Mouse (Mus musculus) spleen, postnatal 14 days (tissue): ENCODE data around the gene Nol4l.
"Not testable (repeated sequence)": the region's sequence is repeated elsewhere in the genome, so short reads cannot be mapped to it uniquely, and the experiment has no call there.

Source experiments
- DNase-seq, 2 experiments: peaks; one replicate each; pipeline ENCODE4 v3.0.0; 2021 to 2022; ENCODE audit warnings: low spot score in 2 of 2

Gene Nol4l

GRCm38 (mm10) chr2:153512416-153513323 is 17.1 kb downstream of the Nol4l start:
- no peak for DNase-seq

GRCm38 (mm10) chr2:153511562-153511961 is 18.2 kb downstream of the Nol4l start:
- DNase-seq, result no peak

- no peak for DNase-seq
Observed at GRCm38 (mm10) chr2:153510136-153510535, 19.6 kb downstream of the Nol4l start.

- DNase-seq, result no peak
Observed at GRCm38 (mm10) chr2:153509211-153510029, 20.4 kb downstream of the Nol4l start.

GRCm38 (mm10) chr2:153508405-153508804 is 21.4 kb downstream of the Nol4l start:
- DNase-seq, result no peak

- DNase-seq, result no peak
Observed at GRCm38 (mm10) chr2:153507969-153508368, 21.8 kb downstream of the Nol4l start.

- DNase-seq, result no peak
Observed at GRCm38 (mm10) chr2:153506385-153506784, 23.4 kb downstream of the Nol4l start.

- DNase-seq, result no peak
Observed at GRCm38 (mm10) chr2:153499154-153499553, 30.6 kb downstream of the Nol4l start.

GRCm38 (mm10) chr2:153496898-153497297 is 32.9 kb downstream of the Nol4l start:
- no peak for DNase-seq

GRCm38 (mm10) chr2:153496301-153496700 is 33.5 kb downstream of the Nol4l start:
- DNase-seq, result no peak

GRCm38 (mm10) chr2:153495818-153496217 is 34.0 kb downstream of the Nol4l start:
- DNase-seq, result no peak

GRCm38 (mm10) chr2:153495391-153495790 is 34.4 kb downstream of the Nol4l start:
- DNase-seq, result not testable (repeated sequence)

- peak in 1 of 2 experiments; percentile 32 for DNase-seq
Observed at GRCm38 (mm10) chr2:153494293-153494811, 35.4 kb downstream of the Nol4l start.

GRCm38 (mm10) chr2:153493781-153494292 is 35.9 kb downstream of the Nol4l start:
- peak; percentile 54 to 61 for DNase-seq

GRCm38 (mm10) chr2:153493393-153493731 is 36.4 kb downstream of the Nol4l start:
- no peak for DNase-seq

GRCm38 (mm10) chr2:153492573-153493392 is 37.0 kb downstream of the Nol4l start, which contains the start of gene 4930404H24Rik:
Gene 4930404H24Rik, plus strand, starts transcription at chr2:153492790.
- peak; percentile 53 to 55 for DNase-seq

- DNase-seq, result no peak
Observed at GRCm38 (mm10) chr2:153492179-153492517, 37.6 kb downstream of the Nol4l start.

GRCm38 (mm10) chr2:153491512-153492178 is 38.1 kb downstream of the Nol4l start:
- no peak for DNase-seq

- no peak for DNase-seq
Observed at GRCm38 (mm10) chr2:153490940-153491339, 38.8 kb downstream of the Nol4l start.

- no peak for DNase-seq
Observed at GRCm38 (mm10) chr2:153490116-153490515, 39.7 kb downstream of the Nol4l start.

GRCm38 (mm10) chr2:153484071-153484470 is 45.7 kb downstream of the Nol4l start:
- no peak for DNase-seq
